Mouse (Mus musculus): Measurements from ENCODE around the gene Gfi1.

DNA sequence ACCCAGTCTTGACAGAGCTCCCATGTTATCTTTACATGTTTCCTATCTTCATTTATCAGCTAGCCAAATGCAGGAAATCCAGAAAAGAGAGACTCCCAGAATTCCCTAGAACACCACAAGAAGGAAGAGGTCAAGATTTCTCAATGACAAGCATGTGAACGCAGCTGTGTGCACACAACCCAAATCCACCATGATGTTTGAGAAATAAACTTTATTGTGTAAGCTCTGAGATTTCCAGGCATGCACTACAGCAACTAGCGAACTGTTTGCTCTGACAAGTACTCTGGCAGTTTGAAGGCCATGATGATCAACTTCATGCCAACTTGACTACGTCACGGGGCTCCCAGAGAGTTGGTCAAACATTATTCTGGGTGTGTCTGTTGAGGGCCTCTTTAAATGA, 20.1 kb downstream of the Gfi1 start:
- TF ChIP-seq TAL1 (conservative IDR thresholded peaks at IDR 0.05; ENCODE audit: low read depth, low read length), result no peak
- no peak for TF ChIP-seq GATA1 (IDR thresholded peaks at IDR 0.05; ENCODE audit: borderline replicate concordance, low read length)
- no peak for TF ChIP-seq CTCF (IDR thresholded peaks at IDR 0.05; ENCODE audit: low read depth, low read length)
- no peak for TF ChIP-seq GATA2 (IDR thresholded peaks at IDR 0.05; ENCODE audit: borderline replicate concordance, low read depth, low read length)
- TF ChIP-seq POLR2AphosphoS5 (IDR thresholded peaks at IDR 0.05; ENCODE audit: insufficient replicate concordance, low read depth, low read length), result no peak
